Mouse (Mus musculus): ENCODE results near the gene Bloc1s1. TPM values are rescaled to one million over a fixed set of nuclear protein-coding genes. Genes with fewer than 3 reads are reported as not detected.

Bloc1s1 gene
- polyA plus RNA-seq, 1 experiment from 2014 or later, result 265 TPM

- no peak overlapping the region for H3K4me2 ChIP-seq
- no peaks in the 10 kb centered on the region for H3K4me1 ChIP-seq
- H3K36me3 ChIP-seq, result no peaks in the 10 kb centered on the region
- ATAC-seq (ENCODE audit: low FRiP score), result no peak
- WGBS, result 14% methylated on average over 3 of the region's 3 CpGs
- H3K4me3 ChIP-seq (replicated peaks), result no peak overlapping the region
- no peaks in the 10 kb centered on the region for H3K9me3 ChIP-seq (replicated peaks)
- H3K27ac ChIP-seq (replicated peaks), result no peak overlapping the region
- H3K9ac ChIP-seq (replicated peaks), result no peak overlapping the region
- no peaks in the 10 kb centered on the region for H3K27me3 ChIP-seq (replicated peaks)
Observed at GRCm38 (mm10) chr10:128945675-128946074, 21.8 kb upstream of the Bloc1s1 start.

DNA sequence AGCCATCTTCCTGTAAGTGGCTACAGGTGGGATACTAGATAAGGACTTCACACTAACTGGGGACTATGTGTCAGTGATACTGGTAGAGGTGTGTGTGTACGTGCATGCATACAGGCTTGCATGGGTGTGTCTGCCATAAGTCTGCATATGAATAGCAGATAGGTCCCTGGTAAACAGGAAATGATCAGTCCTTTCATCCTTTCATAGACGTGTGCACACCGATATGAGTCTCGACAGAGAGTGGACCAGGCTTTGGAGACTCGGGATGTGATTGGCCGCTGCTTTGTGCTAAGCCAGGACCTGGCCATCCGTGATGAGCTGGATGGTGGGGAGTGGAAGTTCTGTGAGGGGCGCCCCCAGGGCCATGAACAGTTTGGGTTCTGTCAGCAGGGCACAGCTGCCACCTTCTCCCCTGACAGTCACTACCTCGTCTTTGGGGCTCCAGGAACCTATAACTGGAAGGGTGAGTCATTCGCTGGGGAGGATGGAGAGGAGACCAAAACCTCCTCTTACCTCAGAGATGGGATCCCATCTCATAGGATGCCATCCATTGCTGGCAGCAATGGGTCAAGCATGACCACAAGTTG is 16.7 kb upstream of the Bloc1s1 start:
- 86% methylated on average over 10 of the region's 10 CpGs for WGBS
- no peaks in the 10 kb centered on the region for H3K36me3 ChIP-seq
- no peak for ATAC-seq (ENCODE audit: low FRiP score)
- no peak overlapping the region for H3K4me2 ChIP-seq
- no peaks in the 10 kb centered on the region for H3K9me3 ChIP-seq (replicated peaks)
- no peak overlapping the region for H3K4me3 ChIP-seq (replicated peaks)
- no peak overlapping the region for H3K9ac ChIP-seq (replicated peaks)
- peaks cover 13% of the 10 kb centered on the region for H3K27me3 ChIP-seq (replicated peaks)
- no peak overlapping the region for H3K27ac ChIP-seq (replicated peaks)
- no peaks in the 10 kb centered on the region for H3K4me1 ChIP-seq

DNA sequence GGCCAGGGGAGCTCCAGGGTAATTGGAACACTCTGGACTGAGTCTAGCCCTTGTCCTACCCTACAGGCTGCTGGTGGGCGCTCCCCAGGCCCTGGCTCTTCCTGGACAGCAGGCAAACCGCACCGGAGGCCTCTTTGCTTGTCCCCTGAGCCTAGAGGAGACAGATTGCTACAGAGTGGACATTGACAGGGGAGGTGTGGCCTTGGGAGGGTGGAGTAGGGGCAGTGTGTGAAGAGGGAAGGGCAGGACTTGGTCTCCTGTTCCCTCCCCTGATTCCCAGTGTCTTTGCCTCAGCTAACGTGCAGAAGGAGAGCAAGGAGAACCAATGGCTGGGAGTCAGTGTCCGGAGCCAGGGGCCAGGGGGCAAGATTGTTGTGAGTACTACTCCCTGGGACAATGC is 15.1 kb upstream of the Bloc1s1 start:
- WGBS, result 64% methylated on average over 5 of the region's 5 CpGs

GRCm38 (mm10) chr10:128938457-128938856 is 14.6 kb upstream of the Bloc1s1 start:
- Histone ChIP-seq H3K4me3 (replicated peaks) (no peak overlapping the region), H3K4me2 (no peak overlapping the region), H3K27ac (replicated peaks) (no peak overlapping the region), H3K9ac (replicated peaks) (no peak overlapping the region), H3K36me3 (no peaks in the 10 kb centered on the region), H3K9me3 (replicated peaks) (no peaks in the 10 kb centered on the region), H3K27me3 (replicated peaks) (peaks cover 28% of the 10 kb centered on the region), H3K4me1 (peaks cover 13% of the 10 kb centered on the region)
- WGBS, result 79% methylated on average over 9 of the region's 9 CpGs
- no peak for ATAC-seq (ENCODE audit: low FRiP score)

More for the DNA sequence above, 15.1 kb upstream of the Bloc1s1 start:
- H3K9me3 ChIP-seq (replicated peaks), result no peaks in the 10 kb centered on the region
- H3K4me3 ChIP-seq (replicated peaks), result no peak overlapping the region
- no peak overlapping the region for H3K4me2 ChIP-seq
- peaks cover 27% of the 10 kb centered on the region for H3K27me3 ChIP-seq (replicated peaks)
- H3K27ac ChIP-seq (replicated peaks), result no peak overlapping the region
- ATAC-seq (ENCODE audit: low FRiP score), result no peak
- no peaks in the 10 kb centered on the region for H3K36me3 ChIP-seq
- peaks cover 9% of the 10 kb centered on the region for H3K4me1 ChIP-seq
- no peak overlapping the region for H3K9ac ChIP-seq (replicated peaks)

DNA sequence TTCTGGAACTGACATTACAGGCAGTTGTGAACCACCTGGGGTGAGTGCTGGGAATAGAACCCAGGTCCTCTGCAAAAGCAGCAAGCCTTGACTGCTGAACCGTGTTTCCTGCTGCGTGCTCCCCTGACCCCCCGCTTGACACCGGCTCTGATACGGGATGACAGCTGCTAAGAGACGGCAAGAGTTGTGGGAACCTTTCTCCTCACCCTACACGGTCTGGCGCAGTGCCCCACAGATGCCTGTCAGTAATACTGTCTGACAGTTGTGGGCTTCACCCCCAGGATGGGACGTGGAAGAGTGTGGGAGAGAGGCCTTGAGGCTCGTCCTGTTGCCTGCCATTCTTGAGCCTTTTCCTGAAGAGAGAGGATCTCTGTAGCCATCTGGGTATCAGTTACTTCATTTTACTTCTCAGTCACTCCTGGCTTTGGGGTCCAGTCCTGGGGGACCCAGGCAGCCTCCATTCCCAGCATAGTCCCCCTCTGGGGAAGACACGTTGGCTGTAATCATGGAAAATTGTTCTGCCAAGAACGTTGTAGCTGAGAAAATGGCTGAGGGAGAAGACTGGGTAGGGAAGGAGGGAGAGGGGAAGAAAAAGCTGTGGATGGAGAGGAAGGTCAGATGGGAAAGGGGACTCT is 14.0 kb upstream of the Bloc1s1 start:
- Histone ChIP-seq H3K4me3 (replicated peaks) (no peak overlapping the region), H3K4me1 (peaks cover 18% of the 10 kb centered on the region)
- no peak for ATAC-seq (ENCODE audit: low FRiP score)

DNA sequence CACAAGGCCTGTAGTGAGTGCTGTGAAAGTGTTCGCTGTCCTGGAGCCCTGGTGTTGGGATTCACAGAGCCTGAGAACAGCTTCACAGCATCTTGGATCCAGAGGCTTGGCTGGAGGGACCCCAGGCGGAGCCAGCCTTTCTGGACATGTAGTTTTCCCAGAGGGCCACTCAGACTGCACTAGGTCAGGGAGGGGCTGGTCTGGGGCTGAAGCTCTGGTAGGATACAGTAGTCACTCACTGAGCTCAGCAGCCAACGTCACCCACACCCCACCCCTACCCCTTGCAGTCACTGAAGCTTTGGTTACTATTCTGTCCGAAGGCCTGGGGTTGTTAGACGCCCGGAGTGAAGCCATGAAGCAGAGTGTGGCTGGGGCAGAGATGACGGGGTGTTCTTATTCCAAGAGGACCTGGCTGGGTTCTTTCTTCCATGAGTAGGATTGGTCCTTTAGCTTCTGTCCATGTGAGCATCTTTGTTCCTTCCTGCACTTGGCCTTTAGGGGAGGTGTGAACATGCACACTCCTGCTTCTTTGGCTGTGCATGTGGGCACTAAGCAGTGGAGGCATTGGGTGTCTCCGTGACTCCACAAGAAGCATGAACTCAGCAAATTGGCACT is 12.1 kb upstream of the Bloc1s1 start:
- H3K27ac ChIP-seq (replicated peaks), result no peak overlapping the region
- 77% methylated on average over 8 of the region's 8 CpGs for WGBS
- peak overlapping the region; percentile 87; the same call in 1 of the 2 replicates for H3K4me2 ChIP-seq
- H3K36me3 ChIP-seq, result no peaks in the 10 kb centered on the region
- no peak for ATAC-seq (ENCODE audit: low FRiP score)
- no peak overlapping the region for H3K4me3 ChIP-seq (replicated peaks)
- no peaks in the 10 kb centered on the region for H3K9me3 ChIP-seq (replicated peaks)
- H3K9ac ChIP-seq (replicated peaks), result no peak overlapping the region
- peaks cover 50% of the 10 kb centered on the region for H3K27me3 ChIP-seq (replicated peaks)
- peaks cover 18% of the 10 kb centered on the region for H3K4me1 ChIP-seq

More for the DNA sequence above, 14.0 kb upstream of the Bloc1s1 start:
- H3K9ac ChIP-seq (replicated peaks), result no peak overlapping the region
- WGBS, result 80% methylated on average over 12 of the region's 12 CpGs
- H3K27ac ChIP-seq (replicated peaks), result no peak overlapping the region
- peaks cover 32% of the 10 kb centered on the region for H3K27me3 ChIP-seq (replicated peaks)
- no peaks in the 10 kb centered on the region for H3K36me3 ChIP-seq
- no peaks in the 10 kb centered on the region for H3K9me3 ChIP-seq (replicated peaks)
- no peak overlapping the region for H3K4me2 ChIP-seq

GRCm38 (mm10) chr10:128934997-128935787 is 11.4 kb upstream of the Bloc1s1 start:
- 70% methylated on average over 7 of the region's 7 CpGs for WGBS
- H3K9me3 ChIP-seq (replicated peaks), result no peaks in the 10 kb centered on the region
- H3K36me3 ChIP-seq, result no peaks in the 10 kb centered on the region
- no peak for ATAC-seq (ENCODE audit: low FRiP score)
- H3K27ac ChIP-seq (replicated peaks), result no peak overlapping the region
- H3K9ac ChIP-seq (replicated peaks), result no peak overlapping the region
- H3K4me1 ChIP-seq, result peaks cover 18% of the 10 kb centered on the region
- H3K27me3 ChIP-seq (replicated peaks), result peaks cover 51% of the 10 kb centered on the region
- peak overlapping the region; percentile 47 for H3K4me3 ChIP-seq (replicated peaks)
- H3K4me2 ChIP-seq, result peak overlapping the region; percentile 87

GRCm38 (mm10) chr10:128933976-128934721 is 10.3 kb upstream of the Bloc1s1 start:
- Histone ChIP-seq H3K9ac (replicated peaks) (peak overlapping the region; percentile 47), H3K4me3 (replicated peaks) (peak overlapping the region; percentile 47), H3K9me3 (replicated peaks) (no peaks in the 10 kb centered on the region), H3K27me3 (replicated peaks) (peaks cover 58% of the 10 kb centered on the region), H3K4me2 (peak overlapping the region; percentile 87), H3K27ac (replicated peaks) (no peak overlapping the region), H3K36me3 (no peaks in the 10 kb centered on the region), H3K4me1 (peaks cover 18% of the 10 kb centered on the region)
- WGBS, result 2% methylated on average over 21 of the region's 21 CpGs
- peak; percentile 27 for ATAC-seq (ENCODE audit: low FRiP score)

DNA sequence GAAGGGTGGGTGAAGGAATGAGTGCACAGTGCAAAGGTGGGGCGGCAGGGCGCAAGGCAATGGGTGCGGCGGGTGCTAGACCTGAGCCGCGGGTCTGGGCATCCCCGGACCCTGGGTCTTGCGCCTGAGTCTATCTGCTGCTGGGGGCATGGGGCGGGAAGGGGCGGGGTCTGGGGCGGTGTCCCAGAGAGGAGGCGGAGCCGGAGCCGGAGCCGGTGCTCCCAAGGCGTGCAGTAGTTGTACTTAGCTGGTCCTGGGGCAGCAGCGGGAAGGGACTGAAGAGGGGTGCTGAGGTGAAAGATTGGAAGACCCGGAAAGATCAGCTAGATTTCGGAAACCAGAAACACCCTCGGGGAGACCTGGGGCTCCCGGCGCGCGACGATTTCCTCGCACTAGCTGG is 9.7 kb upstream of the Bloc1s1 start, which contains the start of gene Itga7:
Gene Itga7, plus strand, starts transcription at position 245 of the 400 bp plus-strand sequence.
- Histone ChIP-seq H3K9ac (replicated peaks) (peak within 1 kb of the TSS; percentile 47), H3K9me3 (replicated peaks) (no peaks in the 10 kb centered on the region), H3K27me3 (replicated peaks) (peaks cover 58% of the 10 kb centered on the region), H3K4me2 (peak within 1 kb of the TSS; percentile 87), H3K27ac (replicated peaks) (no peak within 1 kb of the TSS), H3K4me3 (replicated peaks) (peak within 1 kb of the TSS; percentile 47), H3K36me3 (no peaks in the 10 kb centered on the region), H3K4me1 (peaks cover 18% of the 10 kb centered on the region)
- under 1% methylated on average over 26 of the region's 26 CpGs for WGBS
- ATAC-seq (ENCODE audit: low FRiP score), result peak; percentile 81

DNA sequence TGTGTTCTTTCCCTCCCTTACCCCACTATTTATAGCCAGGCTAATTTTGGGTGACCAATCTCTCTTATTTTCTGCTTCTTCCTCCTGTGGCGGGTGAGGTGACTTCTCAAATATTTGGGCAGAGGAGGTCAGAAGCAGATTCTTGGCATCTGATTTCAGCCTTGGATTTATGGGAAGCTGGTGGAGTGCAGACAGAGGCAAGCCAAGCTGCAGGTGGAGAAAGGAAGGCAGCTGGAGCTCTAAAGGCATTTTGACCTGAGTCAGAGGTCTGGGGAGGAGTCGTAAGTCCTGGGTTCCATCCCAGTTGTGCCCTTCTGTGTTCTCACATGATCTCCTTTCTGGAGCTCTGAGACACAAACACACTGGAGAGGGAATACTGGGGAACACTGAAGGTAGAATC is 7.6 kb upstream of the Bloc1s1 start:
- H3K4me2 ChIP-seq, result no peak overlapping the region
- ATAC-seq (ENCODE audit: low FRiP score), result no peak
- no peaks in the 10 kb centered on the region for H3K9me3 ChIP-seq (replicated peaks)
- peaks cover 20% of the 10 kb centered on the region for H3K4me1 ChIP-seq
- H3K36me3 ChIP-seq, result no peaks in the 10 kb centered on the region
- H3K9ac ChIP-seq (replicated peaks), result no peak overlapping the region
- peaks cover 57% of the 10 kb centered on the region for H3K27me3 ChIP-seq (replicated peaks)
- H3K4me3 ChIP-seq (replicated peaks), result no peak overlapping the region
- H3K27ac ChIP-seq (replicated peaks), result no peak overlapping the region
- WGBS, result 71% methylated on average over 2 of the region's 2 CpGs

Data from neural tube, embryonic 15.5 days (tissue).